Mouse (Mus musculus) embryonic facial prominence, embryonic 11.5 days (tissue): Measurements from ENCODE around the gene Mkrn3. TPM values are rescaled to one million over a fixed set of nuclear protein-coding genes. Genes with fewer than 3 reads are reported as not detected.
A peak's percentile ranks its signal among the peaks of the same experiment; 100 is the strongest.

Source experiments
- ATAC-seq: fragments of 200-750 bp; cut with Nextera tagmentation; replicated peaks from 2 replicates; pipeline ENCODE4 v1.8.0; 2017; ENCODE audit warnings: low read depth; ENCODE audit not compliant: insufficient number of reproducible peaks, low FRiP score, low TSS enrichment
- DNase-seq: peaks from one replicate; pipeline ENCODE4 v3.0.0-alpha.2; 2015; ENCODE audit warnings: low spot score
- H3K27ac ChIP-seq: fragments of 300-500 bp; sonication (generic); replicated peaks from 2 replicates; pipeline ENCODE4 v1.5.1; 2014; ENCODE audit warnings: mild to moderate bottlenecking, low read depth, low read length, control low read depth
- H3K27me3 ChIP-seq: fragments of 300-500 bp; sonication (generic); 2 replicates; pipeline ENCODE4 v1.6.1; 2014; ENCODE audit warnings: mild to moderate bottlenecking, low read length, moderate library complexity, mixed read lengths; ENCODE audit not compliant: control insufficient read depth, insufficient read depth
- H3K36me3 ChIP-seq: fragments of 300-500 bp; sonication (generic); replicated peaks from 2 replicates; pipeline ENCODE4 v1.6.1; 2014; ENCODE audit warnings: low read depth, mild to moderate bottlenecking, low read length, moderate library complexity, mixed read lengths; ENCODE audit not compliant: control insufficient read depth, insufficient read depth
- H3K4me1 ChIP-seq: fragments of 300-500 bp; sonication (generic); 2 replicates; pipeline ENCODE4 v1.6.1; 2014; ENCODE audit warnings: low read length, mixed read lengths; ENCODE audit not compliant: control insufficient read depth, insufficient read depth
- H3K4me2 ChIP-seq: fragments of 300-500 bp; sonication (generic); 2 replicates; pipeline ENCODE4 v1.6.1; 2014; ENCODE audit warnings: low read depth, mild to moderate bottlenecking, control low read depth, low read length, moderate library complexity
- H3K4me3 ChIP-seq: fragments of 300-500 bp; sonication (generic); 2 replicates; pipeline ENCODE4 v1.5.1; 2014; ENCODE audit warnings: low read depth, low read length, control low read depth
- H3K9ac ChIP-seq: fragments of 300-500 bp; sonication (generic); replicated peaks from 2 replicates; pipeline ENCODE4 v1.6.1; 2014; ENCODE audit warnings: mild to moderate bottlenecking, control low read depth, low read length
- H3K9me3 ChIP-seq: fragments of 300-500 bp; sonication (generic); replicated peaks from 2 replicates; pipeline ENCODE4 v1.6.1; 2016; ENCODE audit warnings: mild to moderate bottlenecking, low read length, inconsistent platforms, mixed read lengths; ENCODE audit not compliant: control insufficient read depth
- WGBS: fragments of 180-500 bp; shearing (Covaris S2); extraction: QIAGEN DNeasy Blood & Tissue Kit; methylation state at CpG from one replicate; pipeline ENCODE4 v1.1.7; 2014; 5-methylcytosine and 5-hydroxymethylcytosine counted together
- polyA plus RNA-seq: library from polyadenylated mRNA; unstranded; fragments of >200 nt; fragmentation: Nextera tagmentation; extraction: Ambion mirVana; gene quantifications from 2 replicates; pipeline ENCODE4 v1.2.1, GENCODE M21; 2014

Gene Mkrn3
- 10.6 and 10.7 TPM in 2 replicates for polyA plus RNA-seq

DNA sequence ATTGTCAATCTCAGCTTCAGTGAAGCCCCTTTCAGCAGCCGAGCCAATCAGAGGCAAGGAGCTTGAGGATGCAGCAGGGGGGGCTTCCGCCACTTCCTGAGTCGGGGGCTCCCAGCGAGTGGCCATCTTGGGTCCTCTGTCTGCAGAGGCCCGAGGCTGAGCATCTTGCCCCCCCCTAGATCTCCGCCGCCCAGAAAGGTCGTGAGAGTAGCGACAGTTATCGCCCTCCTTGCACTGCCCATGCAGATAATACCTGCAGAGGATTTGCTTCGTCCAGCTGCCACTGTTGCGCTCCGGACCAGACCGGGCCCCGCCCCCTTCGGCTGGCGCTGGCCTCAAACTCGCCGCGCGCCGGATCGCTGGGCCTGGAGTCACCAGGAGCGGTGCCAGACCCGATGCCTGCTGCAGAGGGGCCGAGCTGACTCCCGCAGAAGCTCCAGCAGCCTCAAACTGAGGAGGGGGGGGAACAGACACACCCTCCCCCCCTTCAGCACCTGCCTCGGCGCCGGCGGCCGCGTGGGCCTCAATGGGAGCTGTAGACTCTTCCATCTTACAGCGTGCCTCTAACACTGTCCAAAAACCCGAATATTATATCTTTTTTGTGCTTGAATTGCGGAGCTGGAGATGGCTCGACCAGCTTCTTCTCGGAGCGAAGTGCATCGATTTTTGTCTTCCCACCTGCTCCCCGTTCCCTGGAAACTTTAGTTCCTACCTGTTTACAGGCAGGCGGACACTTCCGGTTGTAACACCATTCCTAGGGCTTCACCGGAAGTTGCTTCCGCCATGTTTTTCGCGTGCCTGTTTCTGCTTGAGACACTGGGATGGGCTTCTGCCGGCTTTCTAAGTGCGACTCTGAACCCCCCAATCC lies at the start of gene Mkrn3:
Mkrn3 (minus strand) TSS at position 647 of the 868 bp plus-strand sequence.
- H3K36me3 ChIP-seq, result no peaks in the 10 kb centered on the region
- peak within 1 kb of the TSS; percentile 78 for H3K27ac ChIP-seq
- peak within 1 kb of the TSS; percentile 82 for H3K9ac ChIP-seq

DNA sequence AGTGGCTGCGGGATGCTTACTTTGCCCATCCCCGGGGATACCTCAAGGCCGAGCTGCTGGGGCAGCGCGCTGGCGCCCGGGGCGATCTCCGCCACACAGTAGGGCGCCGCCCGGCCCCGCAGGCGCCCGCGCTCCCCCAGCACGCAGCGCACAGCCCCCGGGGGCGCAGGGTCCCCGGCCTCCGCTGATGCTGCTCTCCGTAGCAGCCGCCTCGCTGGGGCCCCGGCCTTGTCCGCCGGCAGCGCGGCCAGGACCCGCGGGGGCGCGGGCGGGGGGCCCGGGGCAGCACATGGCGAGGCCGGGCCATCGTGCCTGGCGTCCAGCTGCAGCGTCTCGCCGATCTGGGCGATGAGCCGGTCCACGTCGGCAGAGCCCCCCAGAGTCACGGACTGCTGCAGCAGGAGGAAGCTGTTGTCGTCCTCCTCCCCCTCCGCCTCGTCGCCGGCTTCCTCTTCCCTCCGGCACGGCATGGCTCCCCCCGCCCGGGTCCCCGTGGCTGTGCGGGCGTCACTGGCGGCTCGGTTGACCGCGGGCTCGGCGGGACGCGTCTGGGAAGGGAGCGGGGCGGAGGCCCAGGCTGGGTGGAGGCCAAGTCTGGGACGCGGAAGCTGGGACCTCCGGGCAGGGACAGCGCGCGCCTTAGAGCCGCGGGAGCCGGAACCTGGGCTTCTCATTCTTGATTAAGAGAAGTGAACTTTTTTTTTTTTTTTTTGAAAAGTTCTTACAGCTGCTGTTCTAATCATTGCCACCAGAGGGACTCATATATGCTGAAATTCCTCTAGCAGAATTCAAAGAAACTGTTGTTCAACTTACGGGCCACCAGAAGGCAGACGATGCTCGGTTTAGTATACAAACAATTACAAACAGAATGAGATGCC lies 44.2 kb upstream of the Mkrn3 start, which contains the start of gene Peg12:
Peg12 (minus strand) TSS at position 633 of the 878 bp plus-strand sequence.
- Histone ChIP-seq H3K27me3 (no peaks in the 10 kb centered on the region), H3K9ac (peak within 1 kb of the TSS; percentile 85), H3K4me1 (no peaks in the 10 kb centered on the region), H3K27ac (peak within 1 kb of the TSS; percentile 92), H3K9me3 (no peaks in the 10 kb centered on the region), H3K36me3 (no peaks in the 10 kb centered on the region), H3K4me2 (peak within 1 kb of the TSS; percentile 62), H3K4me3 (peak within 1 kb of the TSS; percentile 60)
- WGBS, result 17% methylated on average over 61 of the region's 82 CpGs
- DNase-seq, result peak; percentile 71
- peak; percentile 85 for ATAC-seq

More for the DNA sequence above, at the start of gene Mkrn3:
- WGBS, result 28% methylated on average over 49 of the region's 49 CpGs
- Histone ChIP-seq H3K4me3 (peak within 1 kb of the TSS; percentile 62), H3K4me1 (no peaks in the 10 kb centered on the region), H3K27me3 (no peaks in the 10 kb centered on the region), H3K4me2 (peak within 1 kb of the TSS; percentile 61), H3K9me3 (no peaks in the 10 kb centered on the region)
- ATAC-seq (peak; percentile 80), DNase-seq (peak; percentile 91)

DNA sequence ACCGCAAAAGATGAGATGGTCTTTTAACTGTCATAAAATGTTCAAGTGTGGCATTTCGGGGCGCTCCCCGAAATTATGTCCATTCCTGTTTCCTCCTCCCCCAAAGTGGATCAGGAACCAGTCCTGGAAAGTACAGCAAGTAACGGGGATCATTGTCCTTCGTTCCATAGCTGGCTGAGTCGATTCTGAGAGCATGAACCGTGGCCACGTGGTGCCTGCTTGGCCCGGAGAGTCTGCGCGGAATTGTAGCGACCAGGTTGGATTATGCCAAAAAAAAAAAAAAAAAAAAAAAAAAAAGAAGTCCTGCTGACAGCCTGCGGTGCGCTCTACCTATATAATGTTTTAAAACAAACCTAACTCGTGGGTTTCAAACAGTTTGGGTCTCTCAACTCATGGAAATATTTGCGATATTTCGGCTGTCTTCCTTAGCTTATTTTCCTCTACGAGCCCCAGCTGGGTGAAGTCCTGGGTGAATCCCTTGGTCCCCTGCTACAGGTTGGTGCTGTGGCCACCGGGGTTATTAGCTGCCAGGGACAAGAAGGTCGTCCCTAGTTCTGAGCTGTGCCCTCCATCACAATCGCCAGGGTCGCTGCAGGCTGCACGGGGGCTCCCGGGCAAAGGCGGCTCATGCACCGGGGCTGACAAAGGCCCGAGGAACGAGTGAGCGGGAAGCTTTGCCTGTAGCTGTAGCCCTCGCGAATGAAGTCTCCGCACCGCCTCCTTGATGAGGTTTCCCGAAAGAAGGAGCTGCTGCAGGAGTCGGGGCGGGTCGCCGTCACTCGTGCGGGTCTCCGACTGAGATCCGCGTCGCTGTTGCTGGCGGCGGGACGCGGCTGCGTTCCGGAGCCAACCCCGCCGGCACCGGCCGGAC lies 43.3 kb upstream of the Mkrn3 start:
- ATAC-seq, result no peak
- H3K27me3 ChIP-seq, result no peaks in the 10 kb centered on the region
- peak overlapping the region; percentile 62 for H3K4me2 ChIP-seq

DNA sequence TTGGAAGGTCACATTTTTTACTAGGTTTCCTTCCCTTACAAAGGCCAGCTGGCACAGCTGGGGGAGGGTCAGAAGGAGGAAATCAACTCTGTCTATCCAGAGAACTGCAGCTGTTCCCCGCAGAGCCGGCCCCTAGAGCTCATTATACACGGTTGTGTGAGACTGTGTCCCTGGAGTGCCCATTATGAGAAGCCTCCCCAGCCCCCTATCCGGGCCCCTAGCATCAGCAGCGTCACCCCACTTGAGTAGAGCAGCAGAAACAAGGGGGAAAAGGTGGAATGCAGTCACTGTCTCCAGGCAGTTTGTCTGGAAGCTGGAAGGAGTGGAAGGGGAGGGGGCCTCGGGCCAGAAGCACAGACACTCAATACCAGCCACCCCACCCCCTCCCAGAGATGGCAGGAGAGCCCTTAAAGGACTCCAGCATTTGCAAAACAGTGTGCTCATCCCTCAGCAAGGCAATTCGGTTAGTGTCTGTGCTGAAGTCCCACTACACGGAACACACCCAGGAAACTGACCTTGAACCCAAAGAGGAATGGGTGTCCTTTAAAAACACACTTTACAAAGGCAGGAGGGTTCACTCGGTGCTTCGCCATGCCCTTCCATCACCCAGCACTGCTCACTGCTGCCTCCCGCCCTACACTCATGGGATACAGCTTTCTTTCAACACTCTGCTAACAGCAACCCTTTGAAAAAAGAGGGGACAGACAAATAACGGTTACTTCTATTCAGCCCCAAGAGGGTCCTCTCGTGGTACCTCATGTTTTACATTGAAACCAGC lies 42.5 kb upstream of the Mkrn3 start:
- peak; percentile 87 for ATAC-seq
- peak; percentile 72 for DNase-seq
- H3K27ac ChIP-seq, result peak overlapping the region; percentile 43
- H3K4me1 ChIP-seq, result no peaks in the 10 kb centered on the region
- 28% methylated on average over 13 of the region's 13 CpGs for WGBS
- peak overlapping the region; percentile 60 for H3K4me3 ChIP-seq
- no peaks in the 10 kb centered on the region for H3K36me3 ChIP-seq
- H3K4me2 ChIP-seq, result peak overlapping the region; percentile 62
- H3K9ac ChIP-seq, result peak overlapping the region; percentile 85
- H3K27me3 ChIP-seq, result no peaks in the 10 kb centered on the region
- no peaks in the 10 kb centered on the region for H3K9me3 ChIP-seq

More for the DNA sequence above, 43.3 kb upstream of the Mkrn3 start:
- H3K4me3 ChIP-seq, result peak overlapping the region; percentile 60
- H3K9me3 ChIP-seq, result no peaks in the 10 kb centered on the region
- DNase-seq, result peak; percentile 59
- H3K9ac ChIP-seq, result peak overlapping the region; percentile 85
- peak overlapping the region; percentile 92 for H3K27ac ChIP-seq
- 21% methylated on average over 55 of the region's 55 CpGs for WGBS
- no peaks in the 10 kb centered on the region for H3K4me1 ChIP-seq
- H3K36me3 ChIP-seq, result no peaks in the 10 kb centered on the region

DNA sequence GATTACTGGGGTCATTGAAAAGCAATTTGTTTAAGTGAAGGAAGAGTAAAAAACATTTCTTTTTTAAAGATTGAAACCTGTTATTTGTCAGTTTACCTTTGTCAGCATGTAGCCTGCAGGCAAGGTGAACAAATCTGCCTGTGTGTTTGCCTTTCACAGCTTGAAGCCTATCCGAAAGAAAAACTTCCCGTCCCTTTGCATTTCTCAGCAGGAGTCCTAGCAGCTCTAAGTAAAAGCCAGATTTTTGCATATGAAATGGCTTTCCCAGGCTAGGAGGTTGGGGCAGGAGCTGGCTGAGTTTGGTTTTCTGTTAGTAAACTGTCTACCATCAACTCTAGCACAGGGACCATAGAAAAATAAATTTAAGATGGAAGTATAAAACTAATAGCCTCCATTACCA lies 32.4 kb upstream of the Mkrn3 start:
- no peaks in the 10 kb centered on the region for H3K4me1 ChIP-seq
- 20% methylated on average over 2 of the region's 2 CpGs for WGBS
- no peak overlapping the region for H3K4me2 ChIP-seq
- H3K9ac ChIP-seq, result no peak overlapping the region
- DNase-seq (no peak), ATAC-seq (no peak)
- no peak overlapping the region for H3K4me3 ChIP-seq
- no peaks in the 10 kb centered on the region for H3K36me3 ChIP-seq
- H3K9me3 ChIP-seq, result no peaks in the 10 kb centered on the region
- H3K27ac ChIP-seq, result no peak overlapping the region
- no peaks in the 10 kb centered on the region for H3K27me3 ChIP-seq

DNA sequence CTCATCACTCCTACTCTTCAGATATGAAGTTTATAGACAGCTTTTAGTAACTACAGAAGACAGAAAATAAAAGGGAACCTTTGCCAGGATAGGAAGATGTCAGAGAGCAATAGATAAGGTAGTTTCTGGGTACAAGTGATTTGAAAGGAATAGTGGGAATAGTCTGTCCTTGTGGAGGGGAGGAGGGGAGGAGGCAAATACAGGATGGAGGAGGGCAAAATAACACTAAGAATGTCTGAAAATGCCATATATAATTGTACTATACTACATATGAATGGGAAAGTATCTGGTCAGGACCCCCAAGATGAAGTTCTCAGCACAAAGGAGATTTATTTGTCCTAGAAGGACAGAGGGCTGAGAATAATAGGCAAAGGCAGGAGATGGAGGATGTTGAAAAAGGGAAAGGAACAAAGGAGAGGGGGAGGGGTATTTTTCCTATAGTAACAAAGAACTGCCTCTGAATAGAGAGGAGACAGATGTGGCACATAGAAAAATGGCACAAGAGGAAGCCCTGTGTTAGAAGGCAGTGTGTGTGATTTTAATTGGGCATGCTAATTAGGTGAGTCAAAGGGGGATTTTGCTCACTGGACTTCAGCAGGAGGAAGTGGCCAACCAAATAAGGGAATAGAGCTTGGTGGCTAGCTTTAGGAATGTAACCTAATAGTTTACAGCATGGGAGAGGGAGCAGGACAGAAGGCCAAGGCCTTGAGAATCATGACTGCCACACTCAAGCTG lies 25.7 kb upstream of the Mkrn3 start:
- Histone ChIP-seq H3K4me2 (no peak overlapping the region), H3K9me3 (no peaks in the 10 kb centered on the region), H3K4me3 (no peak overlapping the region), H3K27ac (no peak overlapping the region), H3K4me1 (no peaks in the 10 kb centered on the region), H3K27me3 (no peaks in the 10 kb centered on the region), H3K9ac (no peak overlapping the region), H3K36me3 (no peaks in the 10 kb centered on the region)
- DNase-seq, result peak; percentile 2
- ATAC-seq, result peak; percentile 34; the same call in 1 of the 2 replicates
